Mouse (Mus musculus) activated CD4-positive, CD25-positive, alpha-beta regulatory T cell, adult 4 months (primary cell): Measurements from ENCODE around the gene Rnls. TPM values are rescaled to one million over a fixed set of nuclear protein-coding genes. Genes with fewer than 3 reads are reported as not detected.

Source experiments
- ATAC-seq: one replicate; pipeline ENCODE4 v1.8.0; 2017
- polyA plus RNA-seq, 2 experiments: library from polyadenylated mRNA; unstranded; fragments of 100-300 nt; shearing (Covaris generic); gene quantifications; one replicate each; pipeline ENCODE4 v1.2.1; 2017

The Rnls gene
- polyA plus RNA-seq, 2 experiments from 2014 or later, result 3.5 to 5.8 TPM

GRCm38 (mm10) chr19:33259164-33259563 lies 132.9 kb downstream of the Rnls start:
- no peak for ATAC-seq

- ATAC-seq, result no peak
Observed at GRCm38 (mm10) chr19:33253893-33254292, 138.2 kb downstream of the Rnls start.

- ATAC-seq, result no peak
Observed at GRCm38 (mm10) chr19:33252226-33252625, 139.9 kb downstream of the Rnls start.

- ATAC-seq, result no peak
Observed at GRCm38 (mm10) chr19:33244196-33244595, 147.9 kb downstream of the Rnls start.

- ATAC-seq, result no peak
Observed at GRCm38 (mm10) chr19:33240386-33240785, 151.7 kb downstream of the Rnls start.

- ATAC-seq, result no peak
Observed at GRCm38 (mm10) chr19:33232902-33233301, 159.2 kb downstream of the Rnls start.

GRCm38 (mm10) chr19:33231303-33231702 lies 160.8 kb downstream of the Rnls start:
- ATAC-seq, result no peak

- ATAC-seq, result peak; percentile 38
Observed at GRCm38 (mm10) chr19:33227004-33227403, 165.1 kb downstream of the Rnls start.

GRCm38 (mm10) chr19:33225858-33226705 lies 166.0 kb downstream of the Rnls start:
- ATAC-seq, result no peak

- ATAC-seq, result no peak
Observed at GRCm38 (mm10) chr19:33225002-33225376, 167.1 kb downstream of the Rnls start.

GRCm38 (mm10) chr19:33224181-33225001 lies 167.7 kb downstream of the Rnls start:
- ATAC-seq, result no peak

GRCm38 (mm10) chr19:33223766-33224165 lies 168.3 kb downstream of the Rnls start:
- ATAC-seq, result no peak

- ATAC-seq, result no peak
Observed at GRCm38 (mm10) chr19:33223276-33223675, 168.8 kb downstream of the Rnls start.

GRCm38 (mm10) chr19:33222595-33223223 lies 169.4 kb downstream of the Rnls start:
- peak; percentile 90 for ATAC-seq

- ATAC-seq, result no peak
Observed at GRCm38 (mm10) chr19:33217791-33218300, 174.2 kb downstream of the Rnls start.

GRCm38 (mm10) chr19:33209709-33210108 lies 182.4 kb downstream of the Rnls start:
- no peak for ATAC-seq

- ATAC-seq, result no peak
Observed at GRCm38 (mm10) chr19:33207991-33208390, 184.1 kb downstream of the Rnls start.

- ATAC-seq, result no peak
Observed at GRCm38 (mm10) chr19:33205389-33205788, 186.7 kb downstream of the Rnls start.

- no peak for ATAC-seq
Observed at GRCm38 (mm10) chr19:33202422-33202821, 189.7 kb downstream of the Rnls start.

- no peak for ATAC-seq
Observed at GRCm38 (mm10) chr19:33201181-33201580, 190.9 kb downstream of the Rnls start.

GRCm38 (mm10) chr19:33192064-33192463 lies 200.0 kb downstream of the Rnls start:
- no peak for ATAC-seq

- no peak for ATAC-seq
Observed at GRCm38 (mm10) chr19:33188766-33189165, 203.3 kb downstream of the Rnls start.

GRCm38 (mm10) chr19:33179595-33179994 lies 212.5 kb downstream of the Rnls start:
- ATAC-seq, result no peak
